19 mouse cellular contexts compared by ENCODE assay signal in genomic region chr4:105265678-105266077, GRCm38 (mm10).
DNase-seq lines count a peak whose midpoint lies in the region; ATAC-seq lines count a peak whose summit lies in the region.
"Had no signal": no experiment of that assay in that cellular context is flagged by ENCODE, and none has a peak within 500 bp of the region (broad histone marks: within the 10 kb centered on the region; RNA-seq: fewer than 3 reads in every experiment).

No protein-coding gene starts in this region.

- H3K27me3 ChIP-seq in heart, embryonic 12.5 days (replicated peaks): peaks cover 4% of the 10 kb centered on the region
- no peaks in the 10 kb centered on the region for H3K27me3 ChIP-seq in lung, embryonic 16.5 days (ENCODE audit: control insufficient read depth, insufficient read depth, low read depth, low read length)
- H3K27me3 ChIP-seq: forebrain, embryonic 15.5 days; hindbrain, embryonic 13.5 days; intestine, embryonic 15.5 days; limb, embryonic 12.5 days; Patski had no signal

- no peak overlapping the region for H3K9ac ChIP-seq in heart, embryonic 12.5 days
- no peak overlapping the region for H3K9ac ChIP-seq in lung, embryonic 16.5 days (ENCODE audit: low read length)
- H3K9ac ChIP-seq: forebrain, embryonic 15.5 days; hindbrain, embryonic 13.5 days; intestine, embryonic 15.5 days; limb, embryonic 12.5 days; liver, embryonic 14.5 days had no signal

- H3K9me3 ChIP-seq in heart, embryonic 12.5 days (replicated peaks): no peaks in the 10 kb centered on the region
- no peaks in the 10 kb centered on the region for H3K9me3 ChIP-seq in lung, embryonic 16.5 days (ENCODE audit: control insufficient read depth, low read length)
- H3K9me3 ChIP-seq: forebrain, embryonic 15.5 days; hindbrain, embryonic 13.5 days; intestine, embryonic 15.5 days; limb, embryonic 12.5 days had no signal

- no peak overlapping the region for H3K4me2 ChIP-seq in heart, embryonic 12.5 days
- H3K4me2 ChIP-seq in lung, embryonic 16.5 days (ENCODE audit: low read depth, low read length): no peak overlapping the region
- H3K4me2 ChIP-seq: forebrain, embryonic 15.5 days; hindbrain, embryonic 13.5 days; intestine, embryonic 15.5 days; limb, embryonic 12.5 days had no signal

- 80% methylated on average over 4 of the region's 4 CpGs for WGBS in heart, embryonic 12.5 days
- 62% methylated on average over 4 of the region's 4 CpGs for WGBS in lung, embryonic 16.5 days

- peak; percentile 42; the same call in 1 of the 2 replicates for ATAC-seq in heart, embryonic 12.5 days (ENCODE audit: insufficient number of reproducible peaks, low FRiP score)
- peak; percentile 95 for ATAC-seq in lung, embryonic 16.5 days (ENCODE audit: low read depth)
- ATAC-seq: activated CD4-positive, CD25-positive, alpha-beta regulatory T cell, adult 4 months; forebrain, embryonic 15.5 days; intestine, embryonic 15.5 days; Patski had no signal

- H3K4me3 ChIP-seq in heart, embryonic 12.5 days: no peak overlapping the region
- no peak overlapping the region for H3K4me3 ChIP-seq in lung, embryonic 16.5 days (ENCODE audit: low read length)
- no peak overlapping the region for H3K4me3 ChIP-seq in brown adipose tissue, adult 24 weeks (ENCODE audit: insufficient read depth, low read depth, low read length)
- H3K4me3 ChIP-seq: erythroblast, embryonic 14.5 days; forebrain, embryonic 15.5 days; hindbrain, embryonic 13.5 days; intestine, embryonic 15.5 days; left cerebral cortex, adult 2 months; limb, embryonic 12.5 days; megakaryocyte, embryonic 14.5 days had no signal

- intact Hi-C loops in heart, postnatal 36 days (cut with DNase I): no loop called here

- H3K4me1 ChIP-seq in heart, embryonic 12.5 days (replicated peaks): peaks cover 13% of the 10 kb centered on the region; the same call in 1 of the 2 replicates
- H3K4me1 ChIP-seq in lung, embryonic 16.5 days (replicated peaks; ENCODE audit: control insufficient read depth, insufficient read depth, low read length): no peaks in the 10 kb centered on the region
- peaks cover 15% of the 10 kb centered on the region for H3K4me1 ChIP-seq in brown adipose tissue, adult 24 weeks (ENCODE audit: control insufficient read depth, insufficient read depth, insufficient read length, low read length)
- H3K4me1 ChIP-seq: forebrain, embryonic 15.5 days; hindbrain, embryonic 13.5 days had no signal

- no peak for DNase-seq in heart, postnatal 36 days
- DNase-seq in lung, postnatal 36 days: no peak
- peak; percentile 38 for DNase-seq in retina, embryonic 14.5 days (ENCODE audit: low spot score)
- DNase-seq in left cerebral cortex, adult 9 months (ENCODE audit: low spot score in 2 of 2): no peak
- DNase-seq: cerebellum, adult 18-20 months; cerebellum, postnatal 36 days had no signal

- no peaks in the 10 kb centered on the region for H3K36me3 ChIP-seq in heart, embryonic 12.5 days
- no peaks in the 10 kb centered on the region for H3K36me3 ChIP-seq in lung, embryonic 16.5 days (ENCODE audit: control insufficient read depth, insufficient read depth, low read length)
- H3K36me3 ChIP-seq: forebrain, embryonic 15.5 days; hindbrain, embryonic 13.5 days; intestine, embryonic 15.5 days; limb, embryonic 12.5 days had no signal

- no peak overlapping the region for H3K27ac ChIP-seq in heart, embryonic 12.5 days (ENCODE audit: poor library complexity, severe bottlenecking)
- H3K27ac ChIP-seq in lung, embryonic 16.5 days (ENCODE audit: low read length): no peak overlapping the region
- peak overlapping the region; percentile 9; the same call in 1 of the 2 replicates for H3K27ac ChIP-seq in brown adipose tissue, adult 24 weeks (replicated peaks; ENCODE audit: low read depth, low read length)
- H3K27ac ChIP-seq: forebrain, embryonic 15.5 days; hindbrain, embryonic 13.5 days; intestine, embryonic 15.5 days; left cerebral cortex, adult 2 months; limb, embryonic 12.5 days; liver, embryonic 14.5 days had no signal
